Mouse (Mus musculus): ENCODE measurements around the gene Jup. TPM values are rescaled to one million over a fixed set of nuclear protein-coding genes. Genes with fewer than 3 reads are reported as not detected.

Gene Jup
- polyA plus RNA-seq, 1 experiment from 2014 or later = 234 TPM

DNA sequence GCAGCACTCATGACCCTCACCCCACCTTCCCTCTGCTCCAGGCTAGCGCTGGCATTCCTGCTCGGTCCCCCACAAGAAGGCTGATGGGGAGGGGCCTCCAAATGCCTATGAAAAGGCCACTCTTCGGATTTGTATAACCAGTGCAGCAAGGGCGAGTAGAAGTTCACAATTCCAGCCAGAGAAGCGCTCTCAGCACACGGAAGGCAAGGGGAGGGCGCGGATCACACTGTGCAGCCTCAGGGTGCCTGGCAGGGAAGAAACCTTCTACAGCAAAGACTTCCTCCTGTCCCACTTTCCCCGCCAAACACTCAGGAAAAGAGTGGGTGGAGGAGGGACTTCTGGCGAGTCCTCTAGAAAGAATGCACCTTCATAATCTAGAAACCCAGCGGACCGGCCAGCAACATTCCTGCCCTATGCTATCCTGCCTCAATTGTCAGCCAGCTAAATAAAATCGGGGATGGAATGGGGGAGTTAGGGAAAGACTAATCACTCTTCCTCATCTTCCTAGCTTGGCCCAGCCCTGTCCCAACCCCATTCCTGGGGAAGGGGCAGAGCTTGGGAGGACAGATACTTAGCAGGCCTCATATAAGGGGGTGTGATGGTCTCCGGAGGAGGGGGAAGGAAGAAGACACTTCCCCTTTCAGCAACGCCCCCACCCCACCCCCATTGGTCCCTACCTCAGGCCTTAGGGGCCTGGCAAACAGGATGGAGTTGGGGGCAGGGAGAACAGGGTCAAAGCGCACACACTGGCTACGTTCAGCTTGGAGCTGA lies 1.5 kb downstream of the Jup start:
- Histone ChIP-seq H3K4me3 (ENCODE audit: low read depth, low read length) (peak overlapping the region; percentile 93), H3K9ac (ENCODE audit: low read length) (peak overlapping the region; percentile 96), H3K4me2 (replicated peaks; ENCODE audit: low read depth) (peak overlapping the region; percentile 82), H3K4me1 (replicated peaks; ENCODE audit: control insufficient read depth, insufficient read depth) (peaks cover 17% of the 10 kb centered on the region), H3K27ac (replicated peaks) (peak overlapping the region; percentile 98), H3K9me3 (ENCODE audit: control insufficient read depth, low read length) (no peaks in the 10 kb centered on the region), H3K27me3 (ENCODE audit: control insufficient read depth, insufficient read depth, low read length) (no peaks in the 10 kb centered on the region), H3K36me3 (ENCODE audit: control insufficient read depth, insufficient read depth, low read length) (no peaks in the 10 kb centered on the region; the same call in 1 of the 2 replicates)
- DNase-seq (ENCODE audit: low spot score) = peak; percentile 73
- WGBS = 16% methylated on average over 17 of the region's 17 CpGs
- TF ChIP-seq CTCF (IDR thresholded peaks at IDR 0.05; ENCODE audit: low read depth) (peak; percentile 40; the same call in 1 of the 2 replicates), EP300 (optimal IDR thresholded peaks at IDR 0.05) (no peak)
- ATAC-seq (ENCODE audit: low FRiP score, low TSS enrichment) = peak; percentile 9; the same call in 1 of the 2 replicates

DNA sequence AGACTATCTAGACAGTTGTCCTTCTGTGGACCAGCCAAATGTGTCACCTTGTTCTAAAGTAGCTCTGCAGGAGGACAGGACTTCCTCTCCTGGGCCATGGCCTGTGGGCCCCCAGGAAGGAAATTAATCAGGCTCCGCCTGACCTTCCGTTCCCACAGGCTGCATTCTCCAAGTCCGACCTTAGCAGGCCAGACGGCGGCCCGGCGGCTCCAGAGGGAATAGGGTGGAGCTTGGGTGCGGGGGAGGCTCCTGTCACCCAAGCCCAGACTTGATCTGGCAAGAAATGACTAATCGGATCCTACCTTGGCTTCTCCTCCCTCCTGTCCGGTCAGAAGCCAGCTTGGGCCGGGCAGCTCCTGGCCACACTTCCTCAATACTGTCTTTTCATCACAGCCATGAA lies 2.4 kb downstream of the Jup start:
- TF ChIP-seq CTCF (IDR thresholded peaks at IDR 0.05; ENCODE audit: low read depth) (no peak), EP300 (optimal IDR thresholded peaks at IDR 0.05) (no peak)
- H3K27me3 ChIP-seq (ENCODE audit: control insufficient read depth, insufficient read depth, low read length) = no peaks in the 10 kb centered on the region
- H3K36me3 ChIP-seq (ENCODE audit: control insufficient read depth, insufficient read depth, low read length) = no peaks in the 10 kb centered on the region; the same call in 1 of the 2 replicates
- DNase-seq (ENCODE audit: low spot score) (peak; percentile 88), ATAC-seq (ENCODE audit: low FRiP score, low TSS enrichment) (peak; percentile 45)
- H3K4me2 ChIP-seq (replicated peaks; ENCODE audit: low read depth) = peak overlapping the region; percentile 82
- no peaks in the 10 kb centered on the region for H3K9me3 ChIP-seq (ENCODE audit: control insufficient read depth, low read length)
- H3K9ac ChIP-seq (ENCODE audit: low read length) = peak overlapping the region; percentile 55
- peak overlapping the region; percentile 93 for H3K4me3 ChIP-seq (ENCODE audit: low read depth, low read length)
- peak overlapping the region; percentile 98 for H3K27ac ChIP-seq (replicated peaks)
- H3K4me1 ChIP-seq (replicated peaks; ENCODE audit: control insufficient read depth, insufficient read depth) = peaks cover 25% of the 10 kb centered on the region
- 30% methylated on average over 11 of the region's 11 CpGs for WGBS

DNA sequence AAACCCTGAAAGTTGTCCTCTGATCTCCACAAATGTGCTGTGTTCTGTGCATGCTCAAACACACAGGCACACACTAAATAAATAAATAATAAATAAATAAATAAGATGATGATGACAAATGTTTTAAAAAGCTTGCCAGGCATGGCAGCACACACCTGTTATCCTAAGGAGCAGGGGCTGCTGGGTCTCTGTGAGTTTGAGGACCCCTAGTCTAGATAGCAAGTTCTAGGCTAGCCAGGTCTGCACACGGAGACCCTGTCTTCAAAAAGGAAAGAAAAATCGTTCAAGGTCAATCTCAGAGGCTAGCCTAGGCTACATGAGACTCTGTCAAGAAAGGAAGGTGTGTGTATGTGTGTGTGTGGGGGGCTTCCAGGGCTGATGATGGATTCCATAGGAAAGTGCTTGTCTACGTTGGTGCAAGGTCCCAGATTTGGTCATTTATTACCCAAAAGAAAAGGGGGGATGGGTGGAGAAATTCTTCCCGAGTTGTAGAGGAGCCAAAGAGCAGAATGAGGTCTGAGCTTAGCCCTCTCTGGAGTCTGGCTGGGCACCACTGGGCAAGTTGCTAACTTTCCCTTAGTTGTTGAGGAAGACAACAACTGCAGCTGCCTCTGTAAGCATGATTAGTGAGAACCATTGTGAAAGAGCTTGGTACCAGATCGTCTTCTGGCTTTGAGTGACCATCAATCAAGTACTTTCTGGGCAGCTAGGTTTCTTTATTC lies 3.0 kb downstream of the Jup start:
- H3K4me1 ChIP-seq (replicated peaks; ENCODE audit: control insufficient read depth, insufficient read depth) = peaks cover 30% of the 10 kb centered on the region
- H3K4me2 ChIP-seq (replicated peaks; ENCODE audit: low read depth) = peak overlapping the region; percentile 82
- DNase-seq (ENCODE audit: low spot score) (no peak), ATAC-seq (ENCODE audit: low FRiP score, low TSS enrichment) (no peak)
- peak overlapping the region; percentile 55 for H3K9ac ChIP-seq (ENCODE audit: low read length)
- peak overlapping the region; percentile 98 for H3K27ac ChIP-seq (replicated peaks)
- TF ChIP-seq EP300 (optimal IDR thresholded peaks at IDR 0.05) = no peak
- TF ChIP-seq CTCF (IDR thresholded peaks at IDR 0.05; ENCODE audit: low read depth) = no peak
- H3K4me3 ChIP-seq (ENCODE audit: low read depth, low read length) = peak overlapping the region; percentile 93
- no peaks in the 10 kb centered on the region for H3K9me3 ChIP-seq (ENCODE audit: control insufficient read depth, low read length)
- 49% methylated on average over 5 of the region's 5 CpGs for WGBS
- H3K36me3 ChIP-seq (ENCODE audit: control insufficient read depth, insufficient read depth, low read length) = no peaks in the 10 kb centered on the region; the same call in 1 of the 2 replicates
- H3K27me3 ChIP-seq (ENCODE audit: control insufficient read depth, insufficient read depth, low read length) = no peaks in the 10 kb centered on the region

DNA sequence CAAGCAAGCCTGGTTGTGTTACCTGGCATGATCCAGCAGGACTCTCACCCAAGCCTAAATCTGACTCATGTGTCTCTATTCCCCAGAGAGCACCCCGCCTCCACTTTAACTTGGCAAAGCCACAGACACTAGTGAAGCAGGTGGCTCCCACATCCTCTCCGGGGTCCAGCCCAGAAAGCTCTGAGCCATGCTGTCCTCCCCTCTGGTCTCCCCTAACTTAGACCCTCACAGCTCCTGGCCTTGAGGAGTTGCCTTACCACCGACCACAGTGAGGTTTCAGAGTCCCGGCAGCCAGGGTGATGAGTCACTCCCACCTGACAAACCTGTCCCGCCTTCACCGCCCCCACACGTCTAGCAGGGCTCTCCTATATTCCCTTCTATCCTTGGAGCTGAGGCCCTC lies 3.8 kb downstream of the Jup start:
- Histone ChIP-seq H3K4me2 (replicated peaks; ENCODE audit: low read depth) (peak overlapping the region; percentile 82), H3K4me1 (replicated peaks; ENCODE audit: control insufficient read depth, insufficient read depth) (peaks cover 33% of the 10 kb centered on the region), H3K27ac (replicated peaks) (peak overlapping the region; percentile 70), H3K27me3 (ENCODE audit: control insufficient read depth, insufficient read depth, low read length) (no peaks in the 10 kb centered on the region), H3K9me3 (ENCODE audit: control insufficient read depth, low read length) (no peaks in the 10 kb centered on the region), H3K9ac (ENCODE audit: low read length) (peak overlapping the region; percentile 35; the same call in 1 of the 2 replicates), H3K4me3 (ENCODE audit: low read depth, low read length) (no peak overlapping the region), H3K36me3 (ENCODE audit: control insufficient read depth, insufficient read depth, low read length) (no peaks in the 10 kb centered on the region; the same call in 1 of the 2 replicates)
- TF ChIP-seq CTCF (IDR thresholded peaks at IDR 0.05; ENCODE audit: low read depth) (no peak), EP300 (optimal IDR thresholded peaks at IDR 0.05) (no peak)
- DNase-seq (ENCODE audit: low spot score) = peak; percentile 65
- no peak for ATAC-seq (ENCODE audit: low FRiP score, low TSS enrichment)
- 52% methylated on average over 7 of the region's 7 CpGs for WGBS

DNA sequence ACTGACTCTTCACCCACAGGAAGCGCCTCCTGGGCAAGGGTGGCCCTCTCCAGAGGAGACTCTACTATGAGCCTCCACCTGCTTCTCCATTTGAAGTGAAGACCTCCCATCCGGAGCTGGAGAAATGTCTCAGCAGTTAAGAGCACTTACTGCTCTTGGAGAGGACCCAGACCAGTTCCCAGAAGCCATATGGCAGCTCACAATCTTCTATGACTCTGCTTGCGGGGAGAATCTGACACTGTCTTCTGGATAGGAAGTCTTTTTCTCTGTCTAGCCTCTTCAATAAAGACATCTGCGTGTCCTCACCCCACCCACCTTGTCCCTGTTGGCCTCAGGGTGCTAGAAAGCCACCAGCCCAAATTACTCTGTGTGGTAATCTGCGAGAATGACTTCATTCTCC lies 4.6 kb downstream of the Jup start:
- Histone ChIP-seq H3K9me3 (ENCODE audit: control insufficient read depth, low read length) (no peaks in the 10 kb centered on the region), H3K27me3 (ENCODE audit: control insufficient read depth, insufficient read depth, low read length) (no peaks in the 10 kb centered on the region), H3K4me1 (replicated peaks; ENCODE audit: control insufficient read depth, insufficient read depth) (peaks cover 41% of the 10 kb centered on the region), H3K4me3 (ENCODE audit: low read depth, low read length) (no peak overlapping the region), H3K4me2 (replicated peaks; ENCODE audit: low read depth) (peak overlapping the region; percentile 82), H3K27ac (replicated peaks) (peak overlapping the region; percentile 70), H3K36me3 (ENCODE audit: control insufficient read depth, insufficient read depth, low read length) (no peaks in the 10 kb centered on the region; the same call in 1 of the 2 replicates), H3K9ac (ENCODE audit: low read length) (no peak overlapping the region)
- DNase-seq (ENCODE audit: low spot score) = no peak
- ATAC-seq (ENCODE audit: low FRiP score, low TSS enrichment) = no peak
- TF ChIP-seq CTCF (IDR thresholded peaks at IDR 0.05; ENCODE audit: low read depth) (no peak), EP300 (optimal IDR thresholded peaks at IDR 0.05) (no peak)
- 65% methylated on average over 5 of the region's 5 CpGs for WGBS
